Mouse (Mus musculus) lung, postnatal 0 days (tissue): ENCODE measurements around the gene D630003M21Rik. TPM values are rescaled to one million over a fixed set of nuclear protein-coding genes. Genes with fewer than 3 reads are reported as not detected.

Experiments used
- ATAC-seq: fragments of 200-750 bp; cut with Nextera tagmentation; 2 replicates; pipeline ENCODE4 v1.8.0; 2017; ENCODE audit warnings: moderate library complexity
- DNase-seq: peaks from one replicate; pipeline ENCODE4 v3.0.0-alpha.2; 2016; ENCODE audit warnings: low spot score
- H3K27ac ChIP-seq: fragments of 300-500 bp; sonication (generic); 2 replicates; pipeline ENCODE4 v1.5.1; 2014; ENCODE audit warnings: antibody characterized with exemption, mild to moderate bottlenecking, low read length, mixed read lengths
- H3K27me3 ChIP-seq: fragments of 300-500 bp; sonication (generic); replicated peaks from 2 replicates; pipeline ENCODE4 v1.6.1; 2014; ENCODE audit warnings: low read length, mixed read lengths; ENCODE audit not compliant: insufficient read depth
- H3K36me3 ChIP-seq: fragments of 300-500 bp; sonication (generic); 2 replicates; pipeline ENCODE4 v1.6.1; 2014; ENCODE audit warnings: low read length, mixed read lengths; ENCODE audit not compliant: insufficient read depth
- H3K4me1 ChIP-seq: fragments of 300-500 bp; sonication (generic); 2 replicates; pipeline ENCODE4 v1.6.1; 2014; ENCODE audit warnings: antibody characterized with exemption, low read depth, low read length, mixed read lengths; ENCODE audit not compliant: insufficient read depth
- H3K4me2 ChIP-seq: fragments of 300-500 bp; sonication (generic); replicated peaks from 2 replicates; pipeline ENCODE4 v1.6.1; 2014; ENCODE audit warnings: low read depth, mild to moderate bottlenecking, low read length, moderate library complexity, mixed read lengths
- H3K4me3 ChIP-seq: fragments of 300-500 bp; sonication (generic); 2 replicates; pipeline ENCODE4 v1.5.1; 2014; ENCODE audit warnings: low read depth, low read length
- H3K9ac ChIP-seq: fragments of 300-500 bp; sonication (generic); replicated peaks from 2 replicates; pipeline ENCODE4 v1.6.1; 2014; ENCODE audit warnings: low read depth, mild to moderate bottlenecking
- H3K9me3 ChIP-seq: fragments of 300-500 bp; sonication (generic); 2 replicates; pipeline ENCODE4 v1.6.1; 2016; ENCODE audit warnings: low read length, mixed read lengths
- CTCF ChIP-seq: IDR thresholded peaks from 2 replicates; pipeline ENCODE4 v1.5.1; 2016; ENCODE audit warnings: antibody characterized with exemption, mild to moderate bottlenecking
- EP300 ChIP-seq: IDR thresholded peaks from 2 replicates; pipeline ENCODE4 v1.6.1; 2016; ENCODE audit warnings: antibody characterized with exemption, mild to moderate bottlenecking, control low read depth
- WGBS: fragments of 180-500 bp; shearing (Covaris S2); extraction: QIAGEN DNeasy Blood & Tissue Kit; methylation state at CpG from one replicate; pipeline ENCODE4 v1.1.7; 2014; 5-methylcytosine and 5-hydroxymethylcytosine counted together
- polyA plus RNA-seq: library from polyadenylated mRNA; unstranded; fragments of >200 nt; fragmentation: Nextera tagmentation; extraction: Ambion mirVana; gene quantifications from 2 replicates; pipeline ENCODE4 v1.2.1, GENCODE M21; 2015

D630003M21Rik gene
- polyA plus RNA-seq, 1 experiment from 2014 or later = 0.85 TPM

- TF ChIP-seq CTCF (no peak), EP300 (no peak)
- H3K9ac ChIP-seq = no peak overlapping the region
- H3K36me3 ChIP-seq = no peaks in the 10 kb centered on the region
- no peak overlapping the region for H3K4me3 ChIP-seq
- DNase-seq (no peak), ATAC-seq (no peak)
- H3K27me3 ChIP-seq = no peaks in the 10 kb centered on the region
- peaks cover 6% of the 10 kb centered on the region; the same call in 1 of the 2 replicates for H3K4me1 ChIP-seq
- WGBS = 91% methylated on average over 9 of the region's 9 CpGs
- H3K27ac ChIP-seq = no peak overlapping the region
- no peak overlapping the region for H3K4me2 ChIP-seq
- no peaks in the 10 kb centered on the region for H3K9me3 ChIP-seq
These were observed 52.3 kb downstream of the D630003M21Rik start for GRCm38 (mm10) chr2:158176763-158177162.

DNA sequence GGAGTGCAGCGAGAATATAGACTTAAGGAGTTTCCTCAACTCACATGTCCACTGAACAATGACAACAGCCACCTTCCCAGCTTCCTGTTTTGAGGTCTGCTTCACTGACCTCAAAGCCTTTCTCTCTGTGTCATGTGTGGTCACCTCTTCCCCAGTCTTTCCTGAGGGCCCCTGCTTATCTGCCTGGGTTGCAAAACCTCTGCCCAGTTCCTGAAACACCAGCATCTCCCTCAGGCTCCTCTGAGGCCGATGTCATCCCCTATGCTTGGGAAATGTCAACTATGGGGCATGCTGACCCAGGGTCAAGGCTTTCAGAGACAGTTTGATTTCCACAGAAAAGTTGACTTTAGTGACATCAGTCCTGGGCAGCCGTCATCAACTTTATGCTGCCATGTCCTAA lies 53.6 kb downstream of the D630003M21Rik start:
- Histone ChIP-seq H3K4me1 (peaks cover 6% of the 10 kb centered on the region; the same call in 1 of the 2 replicates), H3K4me2 (no peak overlapping the region), H3K36me3 (no peaks in the 10 kb centered on the region), H3K9me3 (no peaks in the 10 kb centered on the region), H3K27me3 (no peaks in the 10 kb centered on the region), H3K27ac (peak overlapping the region; percentile 33), H3K4me3 (no peak overlapping the region), H3K9ac (no peak overlapping the region)
- WGBS = 28% methylated on average over 3 of the region's 3 CpGs
- TF ChIP-seq CTCF (no peak), EP300 (0 out of 2 replicates have a peak, but pooled peaks have one; percentile 18)
- ATAC-seq (peak; percentile 28), DNase-seq (peak; percentile 65)

GRCm38 (mm10) chr2:158174958-158175357 lies 54.1 kb downstream of the D630003M21Rik start:
- H3K27ac ChIP-seq = peak overlapping the region; percentile 33

GRCm38 (mm10) chr2:158174438-158174837 lies 54.6 kb downstream of the D630003M21Rik start:
- H3K9ac ChIP-seq = no peak overlapping the region
- no peak overlapping the region for H3K4me2 ChIP-seq
- no peak for TF ChIP-seq CTCF
- TF ChIP-seq EP300 = no peak
- H3K36me3 ChIP-seq = no peaks in the 10 kb centered on the region
- DNase-seq (no peak), ATAC-seq (no peak)
- 58% methylated on average over 5 of the region's 5 CpGs for WGBS
- no peak overlapping the region for H3K4me3 ChIP-seq
- no peak overlapping the region for H3K27ac ChIP-seq
- H3K27me3 ChIP-seq = no peaks in the 10 kb centered on the region
- H3K9me3 ChIP-seq = no peaks in the 10 kb centered on the region
- peaks cover 3% of the 10 kb centered on the region; the same call in 1 of the 2 replicates for H3K4me1 ChIP-seq

More at GRCm38 (mm10) chr2:158174958-158175357, 54.1 kb downstream of the D630003M21Rik start:
- DNase-seq (no peak), ATAC-seq (peak; percentile 36)
- WGBS = 76% methylated on average over 15 of the region's 15 CpGs
- H3K4me2 ChIP-seq = no peak overlapping the region
- no peaks in the 10 kb centered on the region for H3K27me3 ChIP-seq
- no peak overlapping the region for H3K4me3 ChIP-seq
- H3K9ac ChIP-seq = no peak overlapping the region
- no peaks in the 10 kb centered on the region for H3K9me3 ChIP-seq
- peaks cover 6% of the 10 kb centered on the region; the same call in 1 of the 2 replicates for H3K4me1 ChIP-seq
- TF ChIP-seq CTCF (no peak), EP300 (no peak)
- H3K36me3 ChIP-seq = no peaks in the 10 kb centered on the region

GRCm38 (mm10) chr2:158170394-158170793 lies 58.6 kb downstream of the D630003M21Rik start:
- ATAC-seq (no peak), DNase-seq (no peak)
- Histone ChIP-seq H3K9ac (no peak overlapping the region), H3K4me2 (no peak overlapping the region), H3K9me3 (no peaks in the 10 kb centered on the region), H3K4me1 (peaks cover 7% of the 10 kb centered on the region; the same call in 1 of the 2 replicates), H3K27ac (peak overlapping the region; percentile 76; the same call in 1 of the 2 replicates), H3K27me3 (no peaks in the 10 kb centered on the region), H3K4me3 (no peak overlapping the region), H3K36me3 (no peaks in the 10 kb centered on the region)
- 86% methylated on average over 2 of the region's 2 CpGs for WGBS
- TF ChIP-seq CTCF (no peak), EP300 (no peak)

GRCm38 (mm10) chr2:158169771-158170170 lies 59.3 kb downstream of the D630003M21Rik start:
- Histone ChIP-seq H3K4me1 (peaks cover 7% of the 10 kb centered on the region; the same call in 1 of the 2 replicates), H3K9ac (no peak overlapping the region), H3K9me3 (no peaks in the 10 kb centered on the region), H3K4me2 (no peak overlapping the region), H3K27me3 (no peaks in the 10 kb centered on the region), H3K36me3 (no peaks in the 10 kb centered on the region), H3K27ac (peak overlapping the region; percentile 76), H3K4me3 (no peak overlapping the region)
- peak; percentile 38 for ATAC-seq
- no peak for DNase-seq
- WGBS = 69% methylated on average over 7 of the region's 7 CpGs
- TF ChIP-seq EP300 = no peak; the same call in 1 of the 2 replicates
- no peak for TF ChIP-seq CTCF
